Mouse (Mus musculus) fat pad, adult 2 months (tissue): Measurements from ENCODE around the gene Degs2.
"Not testable (repeated sequence)": the region's sequence is repeated elsewhere in the genome, so short reads cannot be mapped to it uniquely, and the experiment has no call there.

Source experiments
- DNase-seq: peaks from one replicate; pipeline ENCODE4 v3.0.0-alpha.2; 2011; ENCODE audit warnings: low read depth, low spot score; ENCODE audit errors: extremely low read depth

The Degs2 gene

GRCm38 (mm10) chr12:108702185-108702584 is at the start of gene Degs2:
TSS of gene Degs2 (minus strand) at chr12:108702315.
- DNase-seq: no peak

DNA sequence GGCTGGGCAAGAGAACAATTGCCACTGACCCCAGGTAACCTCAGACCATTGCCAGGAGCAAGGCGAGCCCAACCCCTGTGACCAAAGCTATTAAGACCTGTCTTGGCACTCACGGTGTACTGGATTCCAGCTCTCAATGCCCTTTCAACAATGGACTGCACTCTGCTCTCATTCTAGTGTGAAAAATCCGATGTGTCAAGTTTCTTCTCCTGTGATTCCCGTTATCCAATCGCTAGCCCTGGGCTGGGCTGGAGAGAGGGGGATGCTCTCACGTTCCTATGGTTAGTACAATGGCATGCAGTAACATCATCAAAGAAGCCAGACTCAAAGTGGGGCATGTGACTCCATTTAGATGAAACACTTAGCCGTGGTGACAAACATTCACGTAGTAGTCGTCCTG is 49.7 kb upstream of the Degs2 start:
- no peak for DNase-seq

DNA sequence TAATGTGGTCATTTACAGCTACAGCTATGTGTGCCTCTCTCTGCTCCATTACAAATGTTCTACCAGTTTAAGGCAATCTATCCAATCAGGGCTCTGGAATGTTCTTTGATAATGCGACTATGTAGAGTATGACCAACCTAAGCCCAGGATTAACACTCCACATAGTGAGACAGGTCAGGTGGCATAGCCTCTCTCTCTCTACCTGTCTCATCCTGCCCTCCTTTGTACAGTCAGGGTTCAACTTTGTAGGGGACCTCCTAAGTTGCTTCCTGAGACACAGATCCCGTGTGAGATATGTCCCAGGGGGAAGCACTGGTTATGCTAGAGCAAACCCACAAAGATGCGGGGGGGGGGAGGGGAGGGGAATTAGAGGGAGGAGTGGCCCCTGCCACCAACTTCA is 48.1 kb upstream of the Degs2 start:
- DNase-seq: no peak

GRCm38 (mm10) chr12:108749454-108749853 is 47.3 kb upstream of the Degs2 start:
- DNase-seq: no peak

DNA sequence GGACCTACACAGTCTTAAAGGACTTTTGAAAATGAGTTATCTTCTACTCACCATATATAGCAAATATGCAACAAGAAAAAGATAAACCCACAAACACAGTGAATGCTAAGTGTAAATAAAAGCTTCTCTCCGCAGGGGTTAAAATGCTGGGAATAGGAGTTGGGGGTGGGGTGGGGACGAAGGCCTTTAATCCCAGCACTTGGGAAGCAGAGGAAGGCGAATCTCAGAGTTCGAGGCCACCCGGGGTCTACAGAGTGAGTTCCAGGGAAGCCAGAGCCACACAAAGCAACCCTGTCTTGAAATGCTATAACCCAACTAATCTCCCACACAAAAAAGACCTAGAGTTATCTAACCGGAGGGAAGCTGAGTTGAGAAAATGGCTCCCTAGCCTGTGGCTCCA is 46.9 kb upstream of the Degs2 start:
- DNase-seq: no peak

DNA sequence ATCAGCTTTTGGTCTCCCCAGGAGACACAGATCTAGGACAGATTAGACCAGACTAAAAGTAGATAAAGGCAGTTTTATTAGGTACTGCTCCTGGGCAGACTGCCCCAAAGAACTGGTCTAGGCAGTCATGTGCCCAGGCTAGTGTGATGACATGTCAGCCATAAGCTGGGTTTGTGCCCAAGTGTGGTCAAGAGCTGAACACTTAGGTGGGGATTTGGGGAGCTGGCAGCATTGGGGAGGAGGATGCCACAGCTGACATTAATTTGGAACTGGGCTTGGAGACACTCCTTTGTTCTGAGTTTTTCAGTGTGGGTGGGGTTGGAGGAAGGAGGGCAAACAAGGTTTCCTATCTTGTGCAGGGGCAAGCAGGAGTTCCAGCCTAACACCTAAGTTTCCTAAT is 43.9 kb upstream of the Degs2 start:
- no peak for DNase-seq

DNA sequence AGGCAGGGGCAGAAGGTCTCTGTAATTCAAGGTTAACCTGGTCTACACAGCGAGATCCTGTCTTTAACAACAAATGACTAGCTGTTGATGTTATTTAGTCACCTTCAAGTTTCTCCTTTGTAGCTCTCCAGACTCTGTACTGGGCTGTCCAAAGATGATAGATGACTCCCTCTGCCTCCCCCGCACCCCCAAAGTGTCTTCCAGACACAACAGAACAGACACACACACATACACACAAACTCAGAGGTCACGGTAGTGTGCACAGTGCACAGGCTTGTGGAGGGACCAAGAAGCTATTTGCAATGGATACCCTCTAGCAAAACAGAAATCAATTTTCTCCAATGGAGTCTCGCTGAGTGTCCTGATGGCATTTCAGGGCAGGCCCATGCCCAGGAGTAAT is 40.1 kb upstream of the Degs2 start:
- DNase-seq: no peak

GRCm38 (mm10) chr12:108741472-108741871 is 39.4 kb upstream of the Degs2 start:
- peak; percentile 89 for DNase-seq

DNA sequence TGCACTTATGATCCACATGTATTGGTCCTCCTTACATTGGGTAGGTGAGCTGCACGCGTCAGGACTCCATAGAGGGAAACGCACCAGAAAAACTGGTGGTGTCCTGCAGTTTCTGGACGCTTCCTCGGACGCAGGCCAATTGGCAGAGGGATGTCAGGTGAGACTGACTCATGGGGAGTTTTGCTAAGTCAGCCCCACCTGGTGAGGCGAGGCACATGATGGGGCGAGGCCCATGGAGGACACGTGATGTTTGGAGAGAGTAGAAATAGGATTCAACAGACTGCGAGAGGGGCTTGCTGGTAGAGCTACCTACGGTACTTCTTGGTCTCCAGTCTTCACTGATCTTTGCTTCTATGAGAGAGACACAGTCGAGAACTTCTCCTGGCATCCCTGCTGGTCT is 36.6 kb upstream of the Degs2 start:
- no peak for DNase-seq

- no peak for DNase-seq
Observed at GRCm38 (mm10) chr12:108737838-108738237, 35.7 kb upstream of the Degs2 start.

GRCm38 (mm10) chr12:108734386-108734785 is 32.3 kb upstream of the Degs2 start:
- no peak for DNase-seq

DNA sequence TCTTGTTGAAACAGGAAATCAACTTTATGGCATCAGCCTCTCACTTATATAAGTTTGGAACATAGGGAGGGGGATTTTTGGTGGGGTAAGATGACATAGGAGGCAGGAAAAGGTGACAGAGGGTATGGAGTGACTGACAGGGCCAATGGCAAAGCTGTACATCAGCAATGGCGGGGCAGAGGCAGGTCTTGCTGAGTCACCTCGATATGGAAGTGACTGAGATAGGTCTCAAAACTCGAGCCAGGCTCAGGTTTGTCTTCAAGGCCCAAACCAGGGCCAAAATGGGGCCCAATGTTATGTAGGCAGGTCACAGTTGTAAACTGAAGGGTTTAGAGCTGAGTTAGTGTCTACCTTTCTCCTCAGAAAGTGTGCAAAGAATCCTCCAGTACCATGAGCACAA is 21.7 kb upstream of the Degs2 start:
- no peak for DNase-seq

GRCm38 (mm10) chr12:108722464-108722863 is 20.3 kb upstream of the Degs2 start:
- DNase-seq: no peak

DNA sequence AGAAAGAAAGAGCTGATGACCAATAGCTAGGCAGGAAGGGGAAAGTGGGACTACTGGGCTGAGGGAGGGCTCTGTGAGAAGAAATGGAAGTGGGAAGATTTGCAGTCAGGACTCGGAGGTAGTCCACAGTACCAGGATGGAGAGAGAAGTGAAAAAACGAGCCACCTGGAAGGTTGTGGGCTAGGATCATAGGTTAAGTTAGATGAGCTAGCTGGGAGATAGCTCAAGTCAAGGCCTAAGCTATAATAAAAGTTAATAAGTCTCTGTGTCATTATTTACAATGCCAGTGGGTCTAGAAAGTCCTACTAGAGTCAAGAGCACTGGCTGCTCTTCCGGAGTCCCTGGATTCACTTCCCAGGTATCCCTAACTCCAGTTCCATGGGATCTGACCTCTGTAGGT is 16.4 kb upstream of the Degs2 start:
- DNase-seq: no peak

GRCm38 (mm10) chr12:108715854-108716253 is 13.7 kb upstream of the Degs2 start:
- DNase-seq: no peak

DNA sequence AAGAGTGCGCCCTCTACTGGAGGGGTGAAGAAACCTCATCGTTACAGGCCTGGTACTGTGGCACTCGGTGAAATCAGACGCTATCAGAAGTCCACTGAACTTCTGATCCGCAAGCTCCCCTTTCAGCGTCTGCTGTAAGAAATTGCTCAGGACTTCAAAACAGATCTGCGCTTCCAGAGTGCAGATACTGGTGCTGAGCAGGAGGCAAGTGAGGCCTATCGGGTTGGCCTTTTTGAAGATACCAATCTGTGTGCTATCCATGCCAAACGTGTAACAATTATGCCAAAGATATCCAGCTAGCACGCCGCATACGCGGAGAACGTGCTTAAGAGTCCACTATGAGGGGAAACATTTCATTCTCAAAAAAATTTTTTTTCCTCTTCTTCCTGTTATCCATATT is 11.9 kb upstream of the Degs2 start:
- not testable (repeated sequence) for DNase-seq

DNA sequence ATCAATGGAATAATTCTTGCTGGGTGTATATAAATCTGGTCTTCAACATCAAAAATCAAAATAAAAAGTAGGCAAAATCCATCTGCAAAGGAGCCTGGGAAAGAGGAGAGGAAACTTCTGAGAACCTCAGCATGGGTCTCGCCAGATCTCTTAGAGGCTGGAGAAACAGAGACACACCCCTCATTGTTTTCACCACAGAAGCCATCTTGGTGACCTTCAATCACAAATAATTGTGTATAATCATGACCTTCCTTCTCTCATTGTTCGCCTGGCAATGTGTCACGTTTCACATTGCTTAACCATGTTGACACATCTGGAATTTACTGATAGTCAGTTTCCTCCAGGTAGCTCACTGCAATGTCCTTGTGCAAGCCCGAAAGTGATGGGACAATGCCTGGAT is 10.4 kb upstream of the Degs2 start:
- no peak for DNase-seq

- no peak for DNase-seq
Observed at GRCm38 (mm10) chr12:108710861-108711615, 8.9 kb upstream of the Degs2 start.

DNA sequence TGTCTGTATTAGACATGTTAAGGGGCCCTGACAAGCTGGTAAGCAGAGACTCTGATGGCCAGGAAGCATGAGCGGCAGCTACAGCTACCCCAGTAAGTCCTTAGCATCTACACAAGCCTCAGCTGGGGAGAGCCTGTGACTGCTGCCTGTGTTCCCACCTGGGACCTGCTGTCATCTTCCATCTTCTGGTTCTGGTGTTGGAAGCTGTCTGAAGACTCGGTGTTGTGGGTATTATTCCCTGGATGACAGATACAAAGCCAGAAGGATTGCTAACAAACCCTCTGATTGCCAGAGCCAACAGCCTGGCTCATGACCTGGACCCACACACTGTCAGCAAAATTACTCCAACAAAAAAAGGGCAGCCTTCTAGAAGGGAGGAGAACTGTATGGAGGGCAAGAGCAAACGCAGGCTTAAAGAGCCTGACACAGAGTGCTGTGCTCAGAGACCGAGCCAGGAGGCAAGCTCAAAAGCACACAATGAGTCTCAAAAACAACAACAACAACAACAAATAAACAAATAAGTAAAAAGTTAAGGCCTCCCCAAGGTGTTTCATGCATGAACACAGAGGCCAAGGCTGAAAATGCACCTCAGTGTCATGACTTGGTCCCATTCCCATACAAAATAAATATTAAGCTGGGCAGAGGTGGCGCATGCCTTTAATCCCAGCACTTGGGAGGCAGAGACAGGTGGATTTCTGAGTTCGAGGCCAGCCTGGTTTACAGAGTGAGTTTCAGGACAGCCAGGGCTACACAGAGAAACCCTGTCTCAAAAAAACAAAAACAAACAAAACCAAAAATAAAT is 8.1 kb upstream of the Degs2 start:
- no peak for DNase-seq

- DNase-seq: no peak
Observed at GRCm38 (mm10) chr12:108709386-108709785, 7.3 kb upstream of the Degs2 start.

- no peak for DNase-seq
Observed at GRCm38 (mm10) chr12:108706129-108706528, 4.0 kb upstream of the Degs2 start.

GRCm38 (mm10) chr12:108705486-108705885 is 3.4 kb upstream of the Degs2 start:
- DNase-seq: no peak
